Comparison of ENCODE assay signal across 22 mouse cellular contexts in genomic region chr5:139095297-139096110, GRCm38 (mm10). TPM values are rescaled to one million over a fixed set of nuclear protein-coding genes. Genes with fewer than 3 reads are reported as not detected.
DNase-seq lines count a peak whose midpoint lies in the region; ATAC-seq and TF ChIP-seq lines count a peak whose summit lies in the region.
"Had no signal": no experiment of that assay in that cellular context is flagged by ENCODE, and none has a peak within 500 bp of the region (broad histone marks: within the 10 kb centered on the region; RNA-seq: fewer than 3 reads in every experiment).

No protein-coding gene starts in this region.

- H3K36me3 ChIP-seq in kidney, embryonic 15.5 days: no peaks in the 10 kb centered on the region
- no peaks in the 10 kb centered on the region for H3K36me3 ChIP-seq in stomach, embryonic 14.5 days (ENCODE audit: control insufficient read depth, insufficient read depth, low read length)
- H3K36me3 ChIP-seq in stomach, postnatal 0 days (ENCODE audit: control insufficient read depth, insufficient read depth, low read length): no peaks in the 10 kb centered on the region
- no peaks in the 10 kb centered on the region for H3K36me3 ChIP-seq in limb, embryonic 10.5 days
- H3K36me3 ChIP-seq in liver, postnatal 0 days (replicated peaks; ENCODE audit: insufficient read depth, low read length): no peaks in the 10 kb centered on the region
- H3K36me3 ChIP-seq: forebrain, embryonic 15.5 days; liver, embryonic 13.5 days; midbrain, embryonic 12.5 days had no signal

- DNase-seq in kidney, postnatal 25 days: no peak
- no peak for DNase-seq in stomach, postnatal 0 days (ENCODE audit: low spot score)
- DNase-seq in adipocyte (ENCODE audit: low spot score): peak; percentile 85
- no peak for DNase-seq in limb, embryonic 10.5 days (ENCODE audit: low spot score)
- DNase-seq in right cerebral cortex, postnatal 4 days: no peak
- no peak for DNase-seq in liver, postnatal 0 days
- DNase-seq: adrenal gland, adult 2 months; cerebellum, adult 18-20 months; cerebellum, postnatal 14 days; gastrocnemius, postnatal 10 days; kidney, adult 9 months; layer of hippocampus, postnatal 36 days; liver, embryonic 13.5 days; lung, embryonic 14.5 days; right cerebral cortex, adult 18-20 months had no signal

- H3K4me3 ChIP-seq in kidney, embryonic 15.5 days (replicated peaks): no peak overlapping the region
- no peak overlapping the region for H3K4me3 ChIP-seq in stomach, embryonic 14.5 days (ENCODE audit: low read depth, low read length)
- no peak overlapping the region for H3K4me3 ChIP-seq in stomach, postnatal 0 days (ENCODE audit: low read depth, low read length)
- H3K4me3 ChIP-seq in limb, embryonic 10.5 days: no peak overlapping the region
- H3K4me3 ChIP-seq in liver, postnatal 0 days (ENCODE audit: low read depth, low read length): no peak overlapping the region
- H3K4me3 ChIP-seq: forebrain, embryonic 15.5 days; layer of hippocampus, adult 2 months; liver, embryonic 13.5 days; midbrain, embryonic 12.5 days; neural tube, embryonic 15.5 days had no signal

- peaks cover 20% of the 10 kb centered on the region for H3K4me1 ChIP-seq in kidney, embryonic 15.5 days
- peaks cover 11% of the 10 kb centered on the region for H3K4me1 ChIP-seq in stomach, embryonic 14.5 days (ENCODE audit: control insufficient read depth, insufficient read depth, low read length)
- H3K4me1 ChIP-seq in stomach, postnatal 0 days (replicated peaks; ENCODE audit: control insufficient read depth, insufficient read depth): no peaks in the 10 kb centered on the region
- peaks cover 17% of the 10 kb centered on the region for H3K4me1 ChIP-seq in limb, embryonic 10.5 days
- H3K4me1 ChIP-seq in liver, postnatal 0 days (ENCODE audit: insufficient read depth): 0 out of 2 replicates have a peak, but pooled peaks cover 3% of the 10 kb centered on the region

- H3K9ac ChIP-seq in kidney, embryonic 15.5 days: no peak overlapping the region
- H3K9ac ChIP-seq in stomach, embryonic 14.5 days (replicated peaks; ENCODE audit: low read depth, low read length): no peak overlapping the region
- H3K9ac ChIP-seq in stomach, postnatal 0 days (ENCODE audit: low read length): no peak overlapping the region
- no peak overlapping the region for H3K9ac ChIP-seq in liver, postnatal 0 days (replicated peaks)
- H3K9ac ChIP-seq: forebrain, embryonic 15.5 days; liver, embryonic 13.5 days; lung, embryonic 14.5 days; midbrain, embryonic 12.5 days; neural tube, embryonic 15.5 days had no signal

- H3K27me3 ChIP-seq in kidney, embryonic 15.5 days: no peaks in the 10 kb centered on the region
- no peaks in the 10 kb centered on the region for H3K27me3 ChIP-seq in stomach, embryonic 14.5 days (ENCODE audit: control insufficient read depth, insufficient read depth, low read length)
- H3K27me3 ChIP-seq in stomach, postnatal 0 days (ENCODE audit: control insufficient read depth, insufficient read depth, low read length): no peaks in the 10 kb centered on the region
- no peaks in the 10 kb centered on the region for H3K27me3 ChIP-seq in limb, embryonic 10.5 days (ENCODE audit: low read depth, poor library complexity, severe bottlenecking)
- no peaks in the 10 kb centered on the region for H3K27me3 ChIP-seq in liver, postnatal 0 days (ENCODE audit: insufficient read depth, low read length)
- H3K27me3 ChIP-seq: forebrain, embryonic 15.5 days; midbrain, embryonic 12.5 days; neural tube, embryonic 15.5 days had no signal

- ATAC-seq in kidney, embryonic 15.5 days (replicated peaks; ENCODE audit: low FRiP score): peak; percentile 57; the same call in 1 of the 2 replicates
- 0 out of 2 replicates have a peak, but pooled peaks have one; percentile 29 for ATAC-seq in stomach, embryonic 14.5 days (ENCODE audit: insufficient number of reproducible peaks, insufficient read depth, low FRiP score, low read depth)
- no peak; the same call in 1 of the 2 replicates for ATAC-seq in stomach, postnatal 0 days (ENCODE audit: low FRiP score, low TSS enrichment)
- no peak for ATAC-seq in liver, postnatal 0 days
- ATAC-seq: forebrain, embryonic 15.5 days had no signal

- 0 out of 2 replicates have a peak, but pooled peaks cover 4% of the 10 kb centered on the region for H3K9me3 ChIP-seq in kidney, embryonic 15.5 days (replicated peaks)
- no peaks in the 10 kb centered on the region for H3K9me3 ChIP-seq in stomach, embryonic 14.5 days (ENCODE audit: control insufficient read depth, low read depth, low read length)
- 0 out of 2 replicates have a peak, but pooled peaks cover 6% of the 10 kb centered on the region for H3K9me3 ChIP-seq in stomach, postnatal 0 days (ENCODE audit: control insufficient read depth, low read length)
- no peaks in the 10 kb centered on the region for H3K9me3 ChIP-seq in limb, embryonic 10.5 days (replicated peaks)
- no peaks in the 10 kb centered on the region for H3K9me3 ChIP-seq in liver, postnatal 0 days (ENCODE audit: low read length)
- H3K9me3 ChIP-seq: forebrain, embryonic 15.5 days; liver, embryonic 13.5 days; midbrain, embryonic 12.5 days had no signal

- no peak for TF ChIP-seq EP300 in stomach, postnatal 0 days (optimal IDR thresholded peaks at IDR 0.05)
- no peak for TF ChIP-seq EP300 in liver, postnatal 0 days (IDR thresholded peaks at IDR 0.05; ENCODE audit: low read depth)

- TF ChIP-seq CTCF in stomach, postnatal 0 days (IDR thresholded peaks at IDR 0.05; ENCODE audit: low read depth): no peak
- TF ChIP-seq CTCF in liver, postnatal 0 days (IDR thresholded peaks at IDR 0.05; ENCODE audit: low read depth): no peak

- 45% methylated on average over 8 of the region's 8 CpGs for WGBS in kidney, embryonic 15.5 days
- 48% methylated on average over 8 of the region's 8 CpGs for WGBS in stomach, embryonic 14.5 days
- WGBS in stomach, postnatal 0 days: 61% methylated on average over 8 of the region's 8 CpGs
- WGBS in limb, embryonic 10.5 days: 75% methylated on average over 8 of the region's 8 CpGs
- WGBS in liver, postnatal 0 days (ENCODE audit: insufficient replicate concordance): 65% methylated on average over 8 of the region's 8 CpGs

- no peak overlapping the region for H3K27ac ChIP-seq in kidney, embryonic 15.5 days
- no peak overlapping the region for H3K27ac ChIP-seq in stomach, embryonic 14.5 days (ENCODE audit: low read length)
- no peak overlapping the region for H3K27ac ChIP-seq in stomach, postnatal 0 days (replicated peaks)
- 0 out of 2 replicates have a peak overlapping the region, but pooled peaks have one; percentile 9 for H3K27ac ChIP-seq in limb, embryonic 10.5 days
- H3K27ac ChIP-seq in liver, postnatal 0 days (ENCODE audit: low read depth): no peak overlapping the region
- H3K27ac ChIP-seq: forebrain, embryonic 15.5 days; layer of hippocampus, adult 2 months; liver, embryonic 13.5 days; midbrain, embryonic 12.5 days; neural tube, embryonic 15.5 days had no signal

- H3K4me2 ChIP-seq in kidney, embryonic 15.5 days: no peak overlapping the region
- H3K4me2 ChIP-seq in stomach, embryonic 14.5 days (replicated peaks; ENCODE audit: low read depth, low read length): no peak overlapping the region
- no peak overlapping the region for H3K4me2 ChIP-seq in stomach, postnatal 0 days (replicated peaks; ENCODE audit: low read depth)
- H3K4me2 ChIP-seq in liver, postnatal 0 days (ENCODE audit: low read depth, low read length): no peak overlapping the region
- H3K4me2 ChIP-seq: forebrain, embryonic 15.5 days; heart, embryonic 11.5 days; liver, embryonic 13.5 days; lung, embryonic 14.5 days; midbrain, embryonic 12.5 days; neural tube, embryonic 15.5 days had no signal

RNA-seq across cellular contexts. Expression of gene Prkar1b, which starts 54.3 kb away (rescaled TPM):
- 21.2 and 22.7 TPM in 2 replicates for polyA plus RNA-seq in kidney, embryonic 15.5 days (2015; fragmentation: Nextera tagmentation; extraction: Ambion mirVana)
- 19.5 and 20.1 TPM in 2 replicates for polyA plus RNA-seq in stomach, embryonic 14.5 days (2014; fragmentation: Nextera tagmentation; extraction: Ambion mirVana)
- polyA plus RNA-seq in stomach, postnatal 0 days (2015; fragmentation: Nextera tagmentation; extraction: Ambion mirVana): 9.6 and 10.6 TPM in 2 replicates
- polyA plus RNA-seq in limb, embryonic 10.5 days (2016; fragmentation: Nextera tagmentation; extraction: Ambion mirVana): 3.2 and 4.9 TPM in 2 replicates
- 0.43 and 0.62 TPM in 2 replicates for polyA plus RNA-seq in liver, postnatal 0 days (2015; fragmentation: Nextera tagmentation; extraction: Ambion mirVana)

RNA-seq across cellular contexts. Expression of gene Dnaaf5, which starts 54.5 kb away (rescaled TPM):
- 8.7 and 10.4 TPM in 2 replicates for polyA plus RNA-seq in kidney, embryonic 15.5 days (2015; fragmentation: Nextera tagmentation; extraction: Ambion mirVana)
- polyA plus RNA-seq in stomach, embryonic 14.5 days (2014; fragmentation: Nextera tagmentation; extraction: Ambion mirVana): 6.4 TPM in 2 replicates
- 1.9 and 2.3 TPM in 2 replicates for polyA plus RNA-seq in stomach, postnatal 0 days (2015; fragmentation: Nextera tagmentation; extraction: Ambion mirVana)
- 12.9 and 13.1 TPM in 2 replicates for polyA plus RNA-seq in limb, embryonic 10.5 days (2016; fragmentation: Nextera tagmentation; extraction: Ambion mirVana)
- polyA plus RNA-seq in liver, postnatal 0 days (2015; fragmentation: Nextera tagmentation; extraction: Ambion mirVana): 1.3 and 1.4 TPM in 2 replicates

Comparison
In these comparisons a context has a peak if more than half of its experiments do, and no peak if none do; other contexts are left out.
1. ATAC-seq: peak in kidney, embryonic 15.5 days (single experiment) and stomach, embryonic 14.5 days (single experiment); none in stomach, postnatal 0 days (single experiment) and liver, postnatal 0 days (single experiment).